Mouse (Mus musculus) neural tube, embryonic 11.5 days (tissue): ENCODE results near the gene Rilpl1. TPM values are rescaled to one million over a fixed set of nuclear protein-coding genes. Genes with fewer than 3 reads are reported as not detected.

Experiments
- ATAC-seq: fragments of 200-750 bp; cut with Nextera tagmentation; 2 replicates; pipeline ENCODE4 v1.8.0; 2017; ENCODE audit warnings: moderate number of reproducible peaks, mild to moderate bottlenecking, moderate TSS enrichment, moderate library complexity; ENCODE audit not compliant: insufficient read depth, low FRiP score, low TSS enrichment
- DNase-seq: peaks from one replicate; pipeline ENCODE4 v3.0.0-alpha.2; 2015; ENCODE audit warnings: low spot score
- H3K27ac ChIP-seq: fragments of 300-500 bp; sonication (generic); 2 replicates; pipeline ENCODE4 v1.5.1; 2014; ENCODE audit warnings: low read depth, mild to moderate bottlenecking, low read length
- H3K27me3 ChIP-seq: fragments of 300-500 bp; sonication (generic); 2 replicates; pipeline ENCODE4 v1.6.1; 2014; ENCODE audit warnings: mild to moderate bottlenecking, low read length, mixed read lengths; ENCODE audit not compliant: control insufficient read depth, insufficient read depth
- H3K36me3 ChIP-seq: fragments of 300-500 bp; sonication (generic); 2 replicates; pipeline ENCODE4 v1.6.1; 2014; ENCODE audit warnings: mild to moderate bottlenecking, low read length, moderate library complexity, mixed read lengths; ENCODE audit not compliant: control insufficient read depth, insufficient read depth
- H3K4me1 ChIP-seq: fragments of 300-500 bp; sonication (generic); 2 replicates; pipeline ENCODE4 v1.6.1; 2014; ENCODE audit warnings: low read length, mixed read lengths; ENCODE audit not compliant: control insufficient read depth, insufficient read depth
- H3K4me2 ChIP-seq: fragments of 300-500 bp; sonication (generic); 2 replicates; pipeline ENCODE4 v1.6.1; 2014; ENCODE audit warnings: low read depth, mild to moderate bottlenecking, moderate library complexity
- H3K4me3 ChIP-seq: fragments of 300-500 bp; sonication (generic); 2 replicates; pipeline ENCODE4 v1.5.1; 2014; ENCODE audit warnings: low read depth, low read length
- H3K9ac ChIP-seq: fragments of 300-500 bp; sonication (generic); 2 replicates; pipeline ENCODE4 v1.6.1; 2014; ENCODE audit warnings: mild to moderate bottlenecking, low read length
- H3K9me3 ChIP-seq: fragments of 300-500 bp; sonication (generic); 2 replicates; pipeline ENCODE4 v1.6.1; 2016; ENCODE audit warnings: low read length; ENCODE audit not compliant: control insufficient read depth
- WGBS: fragments of 180-500 bp; shearing (Covaris S2); extraction: QIAGEN DNeasy Blood & Tissue Kit; methylation state at CpG from one replicate; pipeline ENCODE4 v1.1.7; 2014; 5-methylcytosine and 5-hydroxymethylcytosine counted together
- polyA plus RNA-seq: library from polyadenylated mRNA; unstranded; fragments of >200 nt; fragmentation: Nextera tagmentation; extraction: Ambion mirVana; gene quantifications from 2 replicates; pipeline ENCODE4 v1.2.1, GENCODE M21; 2014

Rilpl1 gene
- polyA plus RNA-seq, 1 experiment from 2014 or later = 23.2 TPM

DNA sequence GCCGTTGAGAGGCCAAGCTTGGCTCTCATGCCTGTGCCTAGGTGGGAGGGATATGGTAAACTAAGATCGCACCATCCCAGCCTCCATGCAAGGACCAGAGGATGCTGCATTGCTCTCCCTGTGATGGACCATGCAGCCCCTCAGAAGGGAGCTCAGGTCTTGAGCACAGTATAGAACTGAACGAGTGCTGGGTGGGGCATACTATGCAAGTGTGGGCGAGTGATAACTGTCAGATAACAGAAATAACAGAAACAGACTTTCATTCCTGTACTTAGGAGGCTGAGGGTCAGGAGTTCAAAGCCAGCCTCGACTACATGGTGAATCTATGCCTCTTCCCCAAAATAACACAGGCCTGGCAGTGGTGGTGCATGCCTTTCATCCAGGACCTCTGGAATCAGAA is 3.8 kb upstream of the Rilpl1 start:
- Histone ChIP-seq H3K4me3 (no peak overlapping the region), H3K27me3 (no peaks in the 10 kb centered on the region), H3K36me3 (no peaks in the 10 kb centered on the region), H3K4me2 (no peak overlapping the region), H3K9ac (no peak overlapping the region), H3K27ac (no peak overlapping the region), H3K9me3 (no peaks in the 10 kb centered on the region), H3K4me1 (peaks cover 7% of the 10 kb centered on the region)
- ATAC-seq (no peak), DNase-seq (no peak)
- WGBS = 75% methylated on average over 5 of the region's 5 CpGs

DNA sequence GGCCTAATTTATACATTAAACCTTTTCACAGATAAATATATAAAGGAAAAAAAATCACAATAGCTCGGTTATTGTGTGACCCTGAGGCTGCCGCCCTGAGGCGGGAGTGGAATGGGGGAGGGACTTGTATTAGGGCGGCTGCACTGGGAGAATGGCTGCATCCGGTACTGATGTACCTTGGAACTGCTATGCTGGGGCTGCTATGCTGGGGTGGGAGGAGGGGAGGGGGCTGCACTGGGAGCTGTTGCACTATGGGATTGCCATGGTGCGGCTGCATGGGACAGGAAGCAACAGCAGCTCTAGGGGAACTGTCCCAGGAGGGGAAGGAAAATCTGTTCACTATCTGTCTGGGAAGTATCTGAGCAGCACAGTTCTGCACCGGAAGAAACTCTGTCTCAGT is 1.3 kb upstream of the Rilpl1 start:
- Histone ChIP-seq H3K4me2 (no peak overlapping the region), H3K9me3 (no peaks in the 10 kb centered on the region), H3K36me3 (no peaks in the 10 kb centered on the region), H3K4me1 (peaks cover 25% of the 10 kb centered on the region), H3K4me3 (no peak overlapping the region), H3K27me3 (no peaks in the 10 kb centered on the region), H3K9ac (no peak overlapping the region), H3K27ac (no peak overlapping the region)
- DNase-seq (peak; percentile 12), ATAC-seq (no peak)
- WGBS = 48% methylated on average over 7 of the region's 7 CpGs

DNA sequence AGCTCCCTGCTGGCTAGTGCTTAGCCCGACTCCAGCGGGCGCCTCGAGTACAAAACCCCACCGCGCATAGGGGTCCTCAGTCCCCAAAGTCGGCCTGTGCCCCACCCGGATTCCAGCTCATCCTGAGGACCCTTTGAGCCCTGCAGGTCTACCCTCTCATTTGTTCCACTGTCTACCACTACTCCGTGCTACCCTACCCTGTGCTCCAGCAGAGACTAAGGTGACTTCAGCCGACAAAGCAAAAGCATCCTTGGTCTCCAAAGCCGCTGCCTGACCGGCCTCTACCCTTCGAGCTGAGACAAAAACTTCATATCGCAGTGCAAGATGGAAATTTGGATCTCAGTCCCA is 366 bp upstream of the Rilpl1 start:
- DNase-seq (no peak), ATAC-seq (peak; percentile 59)
- peak overlapping the region; percentile 77 for H3K4me3 ChIP-seq
- 14% methylated on average over 14 of the region's 14 CpGs for WGBS
- H3K4me1 ChIP-seq = peaks cover 25% of the 10 kb centered on the region
- peak overlapping the region; percentile 66 for H3K4me2 ChIP-seq
- H3K9ac ChIP-seq = peak overlapping the region; percentile 72
- no peaks in the 10 kb centered on the region for H3K27me3 ChIP-seq
- no peaks in the 10 kb centered on the region for H3K9me3 ChIP-seq
- peak overlapping the region; percentile 62; the same call in 1 of the 2 replicates for H3K27ac ChIP-seq
- no peaks in the 10 kb centered on the region for H3K36me3 ChIP-seq

DNA sequence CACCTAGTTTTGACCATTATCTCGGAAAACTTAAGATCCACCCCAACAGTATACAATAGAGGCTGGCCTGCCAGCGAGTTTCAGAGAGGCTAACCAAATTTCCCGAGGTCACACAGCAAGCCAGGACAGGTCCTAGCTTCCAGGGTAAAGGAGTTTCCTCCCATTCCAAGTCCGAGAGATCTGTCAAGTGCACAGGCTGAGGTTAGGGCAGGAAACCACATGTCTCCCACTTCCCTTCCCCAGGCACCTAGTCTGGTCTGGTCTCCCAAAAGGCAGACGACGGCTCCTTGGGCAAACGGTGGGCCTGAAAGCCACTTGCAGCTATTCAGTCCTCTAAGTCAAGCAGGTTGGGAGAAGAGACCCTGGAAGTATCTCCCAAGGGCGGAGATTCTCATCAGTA is 1.5 kb downstream of the Rilpl1 start:
- no peaks in the 10 kb centered on the region for H3K27me3 ChIP-seq
- H3K4me1 ChIP-seq = peaks cover 25% of the 10 kb centered on the region
- H3K4me2 ChIP-seq = peak overlapping the region; percentile 66
- no peak for ATAC-seq
- DNase-seq = peak; percentile 6
- no peaks in the 10 kb centered on the region for H3K36me3 ChIP-seq
- no peak overlapping the region for H3K27ac ChIP-seq
- WGBS = 56% methylated on average over 8 of the region's 8 CpGs
- no peaks in the 10 kb centered on the region for H3K9me3 ChIP-seq
- H3K4me3 ChIP-seq = peak overlapping the region; percentile 77
- peak overlapping the region; percentile 40; the same call in 1 of the 2 replicates for H3K9ac ChIP-seq

DNA sequence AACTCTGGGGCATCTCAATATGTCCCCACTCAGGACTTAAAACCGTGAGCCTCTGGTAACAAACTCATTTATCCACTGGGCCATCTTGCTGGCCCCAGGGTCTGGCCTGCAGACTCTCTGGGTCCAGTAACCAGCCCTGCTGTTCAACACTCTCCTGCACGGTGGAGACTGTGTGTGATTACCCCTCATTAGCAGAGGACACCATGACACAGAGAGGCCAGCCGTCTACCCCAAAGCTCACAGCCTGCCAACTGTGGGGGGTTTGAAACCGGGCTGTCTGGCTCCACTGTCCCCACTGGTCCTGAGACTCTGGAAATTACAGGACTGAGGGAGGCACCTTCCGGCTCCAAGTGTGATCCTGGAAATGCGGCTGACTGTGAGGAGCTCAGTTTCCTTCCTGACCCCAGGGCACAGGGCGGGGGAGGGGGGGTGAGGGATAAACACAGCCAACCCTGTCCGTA is 2.0 kb downstream of the Rilpl1 start:
- Histone ChIP-seq H3K27ac (0 out of 2 replicates have a peak overlapping the region, but pooled peaks have one; percentile 4), H3K27me3 (no peaks in the 10 kb centered on the region), H3K9ac (peak overlapping the region; percentile 40; the same call in 1 of the 2 replicates), H3K4me3 (peak overlapping the region; percentile 77), H3K36me3 (no peaks in the 10 kb centered on the region), H3K4me2 (peak overlapping the region; percentile 66), H3K9me3 (no peaks in the 10 kb centered on the region), H3K4me1 (peaks cover 25% of the 10 kb centered on the region)
- DNase-seq (peak; percentile 12), ATAC-seq (no peak)
- 31% methylated on average over 8 of the region's 8 CpGs for WGBS

DNA sequence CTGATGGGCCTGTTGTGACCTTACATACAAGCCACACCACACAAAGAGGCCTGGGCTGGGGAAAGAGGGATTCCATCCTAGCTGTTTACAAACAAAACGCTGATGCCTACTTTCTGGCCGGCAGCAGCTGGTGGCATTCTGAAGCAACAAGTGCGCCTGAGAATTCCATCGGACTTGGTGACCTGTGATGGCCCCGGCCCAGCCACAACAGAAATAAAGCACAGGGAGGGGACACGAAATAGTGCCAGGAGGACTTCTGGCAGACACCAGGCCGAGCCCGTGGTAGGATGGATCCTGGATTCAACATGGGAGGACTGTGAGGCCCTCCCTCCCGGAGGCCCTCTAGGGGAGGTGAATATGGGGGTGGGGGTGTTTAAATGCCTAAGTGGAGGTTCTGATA is 2.4 kb downstream of the Rilpl1 start:
- peak overlapping the region; percentile 40; the same call in 1 of the 2 replicates for H3K9ac ChIP-seq
- H3K4me1 ChIP-seq = peaks cover 25% of the 10 kb centered on the region
- ATAC-seq = no peak
- H3K36me3 ChIP-seq = no peaks in the 10 kb centered on the region
- 37% methylated on average over 9 of the region's 9 CpGs for WGBS
- H3K4me3 ChIP-seq = peak overlapping the region; percentile 19
- no peak overlapping the region for H3K27ac ChIP-seq
- no peak for DNase-seq
- H3K4me2 ChIP-seq = peak overlapping the region; percentile 66
- H3K9me3 ChIP-seq = no peaks in the 10 kb centered on the region
- H3K27me3 ChIP-seq = no peaks in the 10 kb centered on the region

DNA sequence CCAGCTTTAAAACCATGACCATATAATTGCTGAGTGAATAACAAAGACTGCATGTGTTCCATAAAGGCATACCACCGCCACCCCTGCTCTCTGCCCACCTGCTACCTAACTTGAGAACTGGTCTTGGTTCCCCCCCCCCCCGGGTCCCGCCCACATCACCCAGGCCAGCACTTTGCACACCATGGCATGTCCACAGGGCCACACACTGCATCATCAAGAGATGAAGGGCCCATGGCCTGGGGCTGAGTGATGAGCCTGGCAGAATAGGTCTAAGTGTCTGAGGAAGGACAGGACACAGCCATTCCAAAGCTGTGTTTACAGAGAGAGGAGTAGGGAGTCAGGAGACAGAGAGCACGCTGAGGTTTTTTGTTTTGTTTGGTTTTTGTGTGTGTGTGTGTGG is 2.8 kb downstream of the Rilpl1 start:
- H3K9me3 ChIP-seq = no peaks in the 10 kb centered on the region
- no peak overlapping the region for H3K9ac ChIP-seq
- H3K4me2 ChIP-seq = peak overlapping the region; percentile 66; the same call in 1 of the 2 replicates
- H3K4me1 ChIP-seq = peaks cover 25% of the 10 kb centered on the region
- H3K36me3 ChIP-seq = no peaks in the 10 kb centered on the region
- no peak for ATAC-seq
- no peak overlapping the region for H3K27ac ChIP-seq
- no peaks in the 10 kb centered on the region for H3K27me3 ChIP-seq
- 70% methylated on average over 4 of the region's 4 CpGs for WGBS
- H3K4me3 ChIP-seq = no peak overlapping the region
- DNase-seq = peak; percentile 8

DNA sequence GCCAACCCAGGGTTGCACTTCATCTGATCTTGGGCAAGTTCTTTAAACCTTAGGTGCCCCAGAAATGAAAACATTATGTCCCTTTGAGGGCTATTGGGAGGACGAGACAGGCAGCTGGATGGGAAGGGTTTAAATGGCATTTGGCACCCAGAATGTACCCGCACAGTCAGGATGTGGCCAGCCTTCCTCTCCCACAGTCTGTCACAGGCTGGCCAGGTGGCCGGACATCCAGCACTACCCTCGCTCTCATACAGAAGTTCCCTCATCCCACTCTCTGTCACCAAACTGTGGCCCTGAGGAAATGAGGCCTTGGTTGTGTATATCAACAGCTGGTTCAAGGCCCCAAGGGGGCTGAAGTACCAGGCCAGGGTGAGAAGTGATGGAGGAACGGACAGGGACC is 6.2 kb downstream of the Rilpl1 start:
- H3K4me1 ChIP-seq = peaks cover 16% of the 10 kb centered on the region
- ATAC-seq (no peak), DNase-seq (no peak)
- 93% methylated on average over 5 of the region's 5 CpGs for WGBS
- no peak overlapping the region for H3K9ac ChIP-seq
- H3K4me3 ChIP-seq = no peak overlapping the region
- H3K4me2 ChIP-seq = no peak overlapping the region
- H3K9me3 ChIP-seq = no peaks in the 10 kb centered on the region
- H3K27me3 ChIP-seq = no peaks in the 10 kb centered on the region
- no peak overlapping the region for H3K27ac ChIP-seq
- H3K36me3 ChIP-seq = no peaks in the 10 kb centered on the region; the same call in 1 of the 2 replicates

DNA sequence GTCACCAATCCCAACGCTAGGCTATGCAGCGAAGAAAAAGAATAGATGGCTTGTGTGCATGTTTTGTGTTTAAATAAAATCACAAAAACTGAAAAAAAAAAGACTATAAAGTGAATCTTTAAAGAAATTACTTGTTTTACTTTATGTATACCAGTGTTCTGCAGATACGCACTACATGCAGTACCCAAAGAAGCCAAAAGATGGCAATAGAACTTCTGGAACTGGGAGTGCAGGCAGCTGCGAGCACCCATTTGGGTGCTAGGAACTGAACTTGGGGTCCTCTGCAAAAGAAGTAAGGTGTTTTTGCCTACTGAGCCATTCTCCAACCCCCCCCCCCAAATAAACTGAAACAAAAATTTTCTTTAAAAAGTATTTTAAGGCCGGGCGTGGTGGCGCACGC is 8.2 kb downstream of the Rilpl1 start:
- Histone ChIP-seq H3K27me3 (no peaks in the 10 kb centered on the region), H3K27ac (no peak overlapping the region), H3K36me3 (no peaks in the 10 kb centered on the region; the same call in 1 of the 2 replicates), H3K4me2 (no peak overlapping the region), H3K9ac (no peak overlapping the region), H3K9me3 (no peaks in the 10 kb centered on the region), H3K4me1 (no peaks in the 10 kb centered on the region), H3K4me3 (no peak overlapping the region)
- ATAC-seq (no peak), DNase-seq (no peak)
- 94% methylated on average over 8 of the region's 8 CpGs for WGBS
